Comparison of ENCODE assay signal across 8 mouse cellular contexts in genomic region chr12:57776290-57776997, GRCm38 (mm10).
DNase-seq lines count a peak whose midpoint lies in the region; ATAC-seq lines count a peak whose summit lies in the region.

No protein-coding gene starts in this region.

- ATAC-seq in hindbrain, embryonic 13.5 days (ENCODE audit: low FRiP score): no peak

- no peak overlapping the region for H3K9ac ChIP-seq in hindbrain, embryonic 13.5 days

- H3K36me3 ChIP-seq in hindbrain, embryonic 13.5 days: no peaks in the 10 kb centered on the region

- H3K4me2 ChIP-seq in hindbrain, embryonic 13.5 days: 0 out of 2 replicates have a peak overlapping the region, but pooled peaks have one; percentile 33

- no peak overlapping the region for H3K4me3 ChIP-seq in hindbrain, embryonic 13.5 days

- DNase-seq in heart, postnatal 10 days: peak; percentile 2 to 4
- no peak for DNase-seq in heart, postnatal 4 days
- peak; percentile 57 for DNase-seq in embryo, embryonic 10.5 days (ENCODE audit: low spot score)
- peak; percentile 27 for DNase-seq in neural tube, embryonic 10.5 days (ENCODE audit: extremely low spot score, low spot score)
- DNase-seq in gastrocnemius, postnatal 36 days: no peak
- DNase-seq in ovary, postnatal 10 days (ENCODE audit: low spot score): no peak
- DNase-seq in c-Kit-positive CD71-positive TER-119-positive erythroid progenitor cells, embryonic 14.5 days (ENCODE audit: low spot score): no peak

- H3K4me1 ChIP-seq in hindbrain, embryonic 13.5 days (replicated peaks): peaks cover 7% of the 10 kb centered on the region; the same call in 1 of the 2 replicates

- H3K27ac ChIP-seq in hindbrain, embryonic 13.5 days: no peak overlapping the region

- H3K9me3 ChIP-seq in hindbrain, embryonic 13.5 days: no peaks in the 10 kb centered on the region

- WGBS in hindbrain, embryonic 13.5 days: 20% methylated on average over 12 of the region's 12 CpGs

- intact Hi-C loops in heart, postnatal 10 days (cut with DNase I): no loop called here
- intact Hi-C loops in gastrocnemius, postnatal 36 days (cut with DNase I): no loop called here

- H3K27me3 ChIP-seq in hindbrain, embryonic 13.5 days: no peaks in the 10 kb centered on the region

Comparison
In these comparisons a context has a peak if more than half of its experiments do, and no peak if none do; other contexts are left out.
1. DNase-seq: peak in heart, postnatal 10 days (2 of 2), embryo, embryonic 10.5 days (single experiment) and neural tube, embryonic 10.5 days (single experiment); none in heart, postnatal 4 days (single experiment), gastrocnemius, postnatal 36 days (0 of 2), ovary, postnatal 10 days (single experiment) and c-Kit-positive CD71-positive TER-119-positive erythroid progenitor cells, embryonic 14.5 days (single experiment).